Mouse (Mus musculus) adrenal gland, postnatal 4 days (tissue): Measurements from ENCODE around the gene Zcwpw1. TPM values are rescaled to one million over a fixed set of nuclear protein-coding genes. Genes with fewer than 3 reads are reported as not detected.
"Not testable (repeated sequence)": the region's sequence is repeated elsewhere in the genome, so short reads cannot be mapped to it uniquely, and the experiment has no call there.

ENCODE experiments used
- DNase-seq, 2 experiments: peaks; one replicate each; pipeline ENCODE4 v3.0.0; 2021 to 2022; ENCODE audit warnings: low spot score in 2 of 2, mixed read lengths in 2 of 2
- total RNA-seq, 2 experiments: library from RNA; stranded (reverse); gene quantifications; 2 replicates each; pipeline ENCODE4 v1.2.3; 2021

Gene Zcwpw1
- total RNA-seq, 2 experiments from 2014 or later = 8.9 to 9.3 TPM

DNA sequence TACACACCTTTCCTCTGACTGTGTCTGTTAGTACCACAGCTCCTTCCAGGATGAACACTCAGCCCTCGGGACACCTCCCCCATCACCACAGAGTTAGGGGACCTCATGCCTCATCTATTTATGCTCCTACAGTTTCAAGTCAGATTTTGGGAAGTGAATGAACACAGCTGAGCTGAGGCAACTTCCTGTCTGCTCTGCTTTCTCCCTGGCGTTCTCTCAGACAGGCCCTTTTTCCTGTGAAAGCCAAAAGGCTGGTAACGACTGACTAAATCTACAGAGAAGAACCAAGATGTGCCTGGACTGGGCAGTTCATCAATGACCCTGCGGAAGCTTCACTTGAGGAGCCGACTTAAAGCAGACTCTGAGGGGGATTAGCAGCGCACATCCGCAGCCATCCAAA is 42.6 kb downstream of the Zcwpw1 start:
- DNase-seq = no peak

- no peak for DNase-seq
Measured at GRCm38 (mm10) chr5:137831106-137831505, 43.5 kb downstream of the Zcwpw1 start.

GRCm38 (mm10) chr5:137831506-137831905 is 43.9 kb downstream of the Zcwpw1 start:
- DNase-seq = no peak

GRCm38 (mm10) chr5:137833500-137833899 is 45.9 kb downstream of the Zcwpw1 start:
- DNase-seq = no peak

- not testable (repeated sequence) for DNase-seq
Measured at GRCm38 (mm10) chr5:137835966-137836520, 48.4 kb downstream of the Zcwpw1 start, which contains the start of gene Pilra. Gene Pilra (minus strand): TSS chr5:137836281.

DNA sequence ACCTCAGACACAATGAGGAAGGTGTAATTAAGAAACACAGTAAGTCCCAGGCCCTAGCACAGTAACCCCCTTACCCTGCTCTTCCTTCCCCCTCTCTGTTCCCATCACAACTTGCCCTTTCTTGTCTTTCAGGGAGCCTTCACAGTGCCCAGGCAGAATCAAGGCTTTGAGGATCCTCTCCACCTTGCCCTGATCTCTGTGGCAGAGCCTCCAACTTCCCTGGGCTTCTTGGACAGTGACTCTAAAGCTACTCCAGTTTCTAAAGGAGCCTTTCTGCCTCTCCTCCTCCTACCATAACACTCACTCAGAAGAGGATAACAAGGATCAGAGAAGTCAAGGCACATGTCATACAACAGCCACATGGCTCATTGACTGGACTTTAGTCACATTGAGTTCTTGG is 49.0 kb downstream of the Zcwpw1 start:
- no peak for DNase-seq

DNA sequence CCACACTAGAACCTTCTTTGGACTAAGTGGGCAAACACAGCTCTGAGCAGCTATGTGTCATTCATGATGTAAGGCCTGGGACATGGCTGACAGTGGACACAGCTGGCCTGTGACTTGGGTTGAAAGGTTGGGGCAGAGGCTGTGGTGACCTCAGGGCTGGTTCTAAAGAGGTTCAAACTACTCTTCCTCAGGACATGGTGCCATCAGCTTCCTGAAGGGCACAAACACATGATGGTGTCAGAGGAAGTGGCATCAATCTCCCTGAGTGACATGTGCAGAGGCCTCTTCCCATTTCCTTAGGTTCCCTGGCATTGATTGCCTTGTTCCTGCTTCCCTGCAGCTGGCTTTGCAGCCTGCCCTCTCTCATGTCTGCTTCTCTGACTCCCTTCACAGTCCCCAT is 49.5 kb downstream of the Zcwpw1 start:
- DNase-seq = not testable (repeated sequence)

DNA sequence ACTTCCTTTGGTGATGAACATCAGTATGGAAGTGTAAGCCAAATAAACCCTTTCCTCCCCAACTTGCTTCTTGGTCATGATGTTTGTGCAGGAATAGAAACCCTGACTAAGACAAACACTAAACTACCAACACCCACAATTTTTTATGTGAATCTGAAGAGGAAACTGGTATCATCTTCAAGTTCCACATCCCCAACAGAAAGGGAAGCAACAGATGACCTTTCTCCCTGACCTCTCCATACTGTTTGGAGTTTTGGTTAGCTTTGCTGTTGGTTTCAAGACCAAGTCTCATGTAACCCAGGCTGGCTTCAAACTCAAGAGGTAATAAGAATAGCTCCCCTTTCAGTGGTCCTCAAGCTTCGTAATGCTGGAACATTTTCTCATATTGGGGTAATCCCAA is 62.7 kb downstream of the Zcwpw1 start:
- DNase-seq = not testable (repeated sequence)

- DNase-seq = not testable (repeated sequence)
Measured at GRCm38 (mm10) chr5:137854907-137855306, 67.3 kb downstream of the Zcwpw1 start.

DNA sequence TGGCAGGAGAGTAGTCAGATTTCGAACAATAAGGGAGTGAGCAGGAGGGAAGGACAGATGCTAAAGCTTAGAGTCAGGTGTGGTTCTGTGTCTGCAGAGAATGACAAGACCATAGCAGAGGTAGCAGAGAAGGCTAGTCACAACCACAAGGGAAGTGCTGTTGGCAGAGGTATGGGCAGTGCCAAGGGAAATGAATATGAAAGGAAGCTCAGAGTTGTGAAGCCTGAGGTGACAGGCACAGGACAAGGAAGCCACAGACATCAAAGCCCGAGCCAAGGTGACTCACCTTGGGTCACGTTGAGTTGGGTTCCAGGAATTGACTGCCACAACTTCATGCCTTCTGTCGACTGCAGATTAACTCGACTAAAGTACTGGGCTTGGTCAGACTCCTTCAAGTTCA is 69.3 kb downstream of the Zcwpw1 start:
- not testable (repeated sequence) for DNase-seq

DNA sequence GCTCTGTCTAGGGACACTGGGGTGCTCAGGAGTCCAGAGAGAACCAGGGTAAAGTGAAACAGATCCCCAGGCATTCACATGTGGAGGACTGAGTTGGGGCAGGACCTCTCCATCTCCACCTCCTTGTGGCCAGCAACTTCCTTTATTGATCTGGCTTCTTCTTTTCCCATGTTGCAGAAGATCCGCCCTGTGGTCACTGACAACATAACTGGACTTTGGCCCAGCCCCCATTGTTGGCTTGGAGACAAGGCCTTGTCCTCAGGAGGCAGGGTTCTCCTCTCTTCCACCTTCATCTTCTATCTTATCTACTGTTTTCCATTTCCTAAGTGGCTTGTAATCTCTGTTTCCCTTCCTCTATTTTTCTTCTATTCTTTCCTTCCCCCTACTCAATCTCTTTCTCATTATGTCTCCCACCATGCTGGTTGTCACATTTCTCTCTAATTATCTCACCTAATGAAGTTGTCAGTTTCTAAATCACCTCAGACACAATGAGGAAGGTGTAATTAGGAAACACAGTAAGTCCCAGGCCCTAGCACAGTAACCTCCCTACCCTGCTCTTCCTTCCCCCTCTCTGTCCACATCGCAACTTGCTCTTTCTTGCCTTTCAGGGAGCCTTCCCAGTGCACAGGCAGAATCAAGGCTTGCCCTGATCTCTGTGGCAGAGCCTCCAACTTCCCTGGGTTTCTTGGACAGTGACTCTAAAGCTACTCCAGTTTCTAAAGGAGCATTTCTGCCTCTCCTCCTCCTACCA is 70.5 kb downstream of the Zcwpw1 start, which contains the start of gene Pilrb1:
Gene Pilrb1, minus strand, starts transcription at position 147 of the 751 bp plus-strand sequence.
- not testable (repeated sequence) for DNase-seq

GRCm38 (mm10) chr5:137864008-137864407 is 76.4 kb downstream of the Zcwpw1 start:
- not testable (repeated sequence) for DNase-seq

DNA sequence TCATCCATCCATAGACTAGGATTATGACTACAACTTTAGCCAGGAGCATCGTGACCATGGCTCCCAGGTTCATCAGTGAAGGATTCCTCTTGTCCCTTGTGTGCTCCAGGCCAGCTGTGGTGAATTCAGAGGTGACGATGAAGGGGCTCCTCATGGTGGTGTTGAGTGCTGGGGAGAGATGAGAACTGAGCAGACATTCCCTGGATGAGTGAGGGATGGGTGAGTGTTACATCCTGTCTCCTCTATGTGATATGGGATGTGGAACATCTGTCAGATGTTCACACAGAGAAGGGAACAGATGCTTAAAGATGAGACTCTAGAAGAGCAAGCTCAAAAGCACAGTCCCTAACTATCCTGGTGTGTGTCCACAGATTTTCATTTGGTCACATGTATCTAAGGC is 81.0 kb downstream of the Zcwpw1 start:
- DNase-seq = not testable (repeated sequence)

DNA sequence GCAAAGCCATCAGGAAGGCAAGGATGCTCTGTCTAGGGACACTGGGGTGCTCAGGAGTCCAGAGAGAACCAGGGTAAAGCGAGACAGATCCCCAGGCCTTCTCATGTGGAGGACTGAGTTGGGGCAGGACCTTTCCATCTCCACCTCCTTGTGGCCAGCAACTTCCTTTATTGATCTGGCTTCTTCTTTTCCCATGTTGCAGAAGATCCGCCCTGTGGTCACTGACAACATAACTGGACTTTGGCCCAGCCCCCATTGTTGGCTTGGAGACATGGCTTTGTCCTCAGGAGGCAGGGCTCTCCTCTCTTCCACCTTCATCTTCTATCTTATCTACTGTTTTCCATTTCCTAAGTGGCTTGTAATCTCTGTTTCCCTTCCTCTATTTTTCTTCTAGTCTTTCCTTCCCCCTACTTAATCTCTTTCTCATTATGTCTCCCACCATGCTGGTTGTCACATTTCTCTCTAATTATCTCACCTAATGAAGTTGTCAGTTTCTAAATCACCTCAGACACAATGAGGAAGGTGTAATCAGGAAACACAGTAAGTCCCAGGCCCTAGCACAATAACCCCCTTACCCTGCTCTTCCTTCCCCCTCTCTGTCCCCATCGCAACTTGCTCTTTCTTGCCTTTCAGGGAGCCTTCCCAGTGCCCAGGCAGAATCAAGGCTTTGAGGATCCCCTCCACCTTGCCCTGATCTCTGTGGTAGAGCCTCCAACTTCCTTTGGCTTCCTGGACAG is 84.2 kb downstream of the Zcwpw1 start, which contains the start of gene Pilrb2:
Gene Pilrb2, minus strand, starts transcription at position 172 of the 737 bp plus-strand sequence.
- DNase-seq = not testable (repeated sequence)

Other genes starting within 250 kb of the Zcwpw1 start
- 1 to 10 TPM; 8.1 TPM for gene Actl6b, start 234.3 kb upstream of the Zcwpw1 start, total RNA-seq
- 10 to 100 TPM in 1 of 2 experiments, 1 to 10 TPM in 1; 2.4 to 25.8 TPM for gene Tfr2, start 218.0 kb upstream of the Zcwpw1 start, total RNA-seq
- 10 to 100 TPM; 52.4 to 54.0 TPM for gene Mospd3, start 186.7 kb upstream of the Zcwpw1 start, total RNA-seq
- 100 to 1,000 TPM; 549 to 594 TPM for gene Pcolce, start 174.0 kb upstream of the Zcwpw1 start, total RNA-seq
- 1 to 10 TPM; 1.2 to 3.3 TPM for gene Fbxo24, start 158.8 kb upstream of the Zcwpw1 start, total RNA-seq
- 10 to 100 TPM; 27.9 to 34.5 TPM for gene Lrch4, start 158.7 kb upstream of the Zcwpw1 start, total RNA-seq
- 10 to 100 TPM; 16.3 to 16.4 TPM for gene Gm20605, start 158.6 kb upstream of the Zcwpw1 start, total RNA-seq
- 1 to 10 TPM; 8.3 to 8.9 TPM for gene Sap25, start 146.5 kb upstream of the Zcwpw1 start, total RNA-seq
- gene Irs3, start 142.1 kb upstream of the Zcwpw1 start, total RNA-seq = under 1 TPM; 0.56 to 0.79 TPM
- gene Agfg2, start 103.1 kb upstream of the Zcwpw1 start, total RNA-seq = 10 to 100 TPM; 28.5 to 31.9 TPM
- gene Nyap1, start 46.2 kb upstream of the Zcwpw1 start, total RNA-seq = 10 to 100 TPM; 10.9 to 11.6 TPM
- gene Tsc22d4, start 42.1 kb upstream of the Zcwpw1 start, total RNA-seq = 100 to 1,000 TPM; 138 to 140 TPM
- 10 to 100 TPM; 29.9 to 40.3 TPM for gene Ppp1r35, start 8.9 kb upstream of the Zcwpw1 start, total RNA-seq
- 10 to 100 TPM; 58.4 to 67.5 TPM for gene Mepce, start 143 bp upstream of the Zcwpw1 start, total RNA-seq
- 1 to 10 TPM; 3.1 to 5.5 TPM for gene Pilra, start 48.5 kb downstream of the Zcwpw1 start, total RNA-seq
- 1 to 10 TPM; 2.9 to 3.6 TPM for gene Pilrb1, start 70.3 kb downstream of the Zcwpw1 start, total RNA-seq
- gene Pilrb2, start 84.0 kb downstream of the Zcwpw1 start, total RNA-seq = 1 to 10 TPM; 2.8 to 3.4 TPM
- 1 to 10 TPM in 1 of 2 experiments, under 1 TPM in 1; 0.17 to 3.0 TPM for gene Cyp3a13, start 133.8 kb downstream of the Zcwpw1 start, total RNA-seq
- gene Gjc3, start 175.3 kb downstream of the Zcwpw1 start, total RNA-seq = 1 to 10 TPM; 2.3 to 2.4 TPM
- 10 to 100 TPM in 1 of 2 experiments, 1 to 10 TPM in 1; 1.1 to 55.2 TPM for gene Azgp1, start 193.7 kb downstream of the Zcwpw1 start, total RNA-seq
- not detected for gene Smok3a, start 233.5 kb downstream of the Zcwpw1 start, total RNA-seq
- not detected for gene Smok3b, start 233.6 kb downstream of the Zcwpw1 start, total RNA-seq